Mouse (Mus musculus): ENCODE measurements at regions not wholly inside any gene's neighbourhood (a gene's known extent, or its start where the extent isn't known, plus 50 kb on each side); places are given as distances from the start of the nearest gene placed in this dataset.

- no peak for DNase-seq (ENCODE audit: low read depth, low spot score)
These were observed 121.9 kb upstream of the Gas1 start for GRCm38 (mm10) chr13:60299076-60299475.

GRCm38 (mm10) chr13:60303561-60303960 lies 126.4 kb upstream of the Gas1 start:
- no peak for DNase-seq (ENCODE audit: low read depth, low spot score)

GRCm38 (mm10) chr13:60305028-60305810 lies 128.1 kb upstream of the Gas1 start:
- no peak for DNase-seq (ENCODE audit: low read depth, low spot score)

- DNase-seq (ENCODE audit: low read depth, low spot score) = no peak
These were observed 131.1 kb upstream of the Gas1 start for GRCm38 (mm10) chr13:60308062-60308801.

GRCm38 (mm10) chr13:60309482-60309881 lies 132.3 kb upstream of the Gas1 start:
- DNase-seq (ENCODE audit: low read depth, low spot score) = no peak

GRCm38 (mm10) chr13:60309926-60310325 lies 132.8 kb upstream of the Gas1 start:
- no peak for DNase-seq (ENCODE audit: low read depth, low spot score)

GRCm38 (mm10) chr13:60312397-60313085 lies 135.4 kb upstream of the Gas1 start:
- DNase-seq (ENCODE audit: low read depth, low spot score) = no peak

- no peak for DNase-seq (ENCODE audit: low read depth, low spot score)
These were observed 141.4 kb upstream of the Gas1 start for GRCm38 (mm10) chr13:60318436-60319020.

- DNase-seq (ENCODE audit: low read depth, low spot score) = no peak
These were observed 142.1 kb upstream of the Gas1 start for GRCm38 (mm10) chr13:60319268-60319667.

GRCm38 (mm10) chr13:60319861-60320602 lies 142.9 kb upstream of the Gas1 start:
- no peak for DNase-seq (ENCODE audit: low read depth, low spot score)

GRCm38 (mm10) chr13:60322579-60322978 lies 145.4 kb upstream of the Gas1 start:
- DNase-seq (ENCODE audit: low read depth, low spot score) = no peak

GRCm38 (mm10) chr13:60330475-60331258 lies 153.5 kb upstream of the Gas1 start:
- no peak for DNase-seq (ENCODE audit: low read depth, low spot score)

GRCm38 (mm10) chr13:60336196-60336595 lies 159.0 kb upstream of the Gas1 start:
- DNase-seq (ENCODE audit: low read depth, low spot score) = no peak

- DNase-seq (ENCODE audit: low read depth, low spot score) = peak; percentile 19
These were observed 160.2 kb upstream of the Gas1 start for GRCm38 (mm10) chr13:60337383-60337782.

- DNase-seq (ENCODE audit: low read depth, low spot score) = no peak
These were observed 160.9 kb upstream of the Gas1 start for GRCm38 (mm10) chr13:60338107-60338506.

GRCm38 (mm10) chr13:60340068-60340467 lies 162.9 kb upstream of the Gas1 start:
- no peak for DNase-seq (ENCODE audit: low read depth, low spot score)

- no peak for DNase-seq (ENCODE audit: low read depth, low spot score)
These were observed 170.7 kb upstream of the Gas1 start for GRCm38 (mm10) chr13:60347881-60348280.

- no peak for DNase-seq (ENCODE audit: low read depth, low spot score)
These were observed 171.3 kb upstream of the Gas1 start for GRCm38 (mm10) chr13:60348438-60348837.

- no peak for DNase-seq (ENCODE audit: low read depth, low spot score)
These were observed 178.7 kb upstream of the Gas1 start for GRCm38 (mm10) chr13:60355707-60356490.
